Mouse (Mus musculus) heart, embryonic 14.5 days (tissue): ENCODE results near the gene Prr13. TPM values are rescaled to one million over a fixed set of nuclear protein-coding genes. Genes with fewer than 3 reads are reported as not detected.

Source experiments
- ATAC-seq: fragments of 200-750 bp; cut with Nextera tagmentation; 2 replicates; pipeline ENCODE4 v1.8.0; 2017; ENCODE audit warnings: low read depth, moderate TSS enrichment; ENCODE audit not compliant: insufficient number of reproducible peaks, insufficient read depth, low FRiP score
- H3K27ac ChIP-seq, 2 experiments: fragments of 200-500 bp in 1 of 2; fragments of 300-500 bp in 1 of 2; sonication (generic) in 1 of 2; replicated peaks in 1 of 2; 2 replicates each; pipeline ENCODE4 v1.5.1; 2012 to 2014; ENCODE audit warnings: low read depth in 2 of 2, low read length in 2 of 2, control low read depth in 1 of 2, mild to moderate bottlenecking in 1 of 2, mixed read lengths in 1 of 2; ENCODE audit not compliant: control insufficient read depth in 1 of 2, insufficient read depth in 1 of 2
- H3K27me3 ChIP-seq: fragments of 300-500 bp; sonication (generic); 2 replicates; pipeline ENCODE4 v1.6.1; 2014; ENCODE audit warnings: mild to moderate bottlenecking, low read length, control low read depth; ENCODE audit not compliant: control insufficient read depth, insufficient read depth
- H3K36me3 ChIP-seq: fragments of 300-500 bp; sonication (generic); 2 replicates; pipeline ENCODE4 v1.6.1; 2014; ENCODE audit warnings: mild to moderate bottlenecking, control low read depth, low read length, mixed read lengths; ENCODE audit not compliant: control insufficient read depth, insufficient read depth
- H3K4me1 ChIP-seq, 2 experiments: fragments of 200-500 bp in 1 of 2; fragments of 300-500 bp in 1 of 2; sonication (generic) in 1 of 2; 2 replicates each; pipeline ENCODE4 v1.6.1; 2012 to 2014; ENCODE audit warnings: low read length in 2 of 2, control low read depth in 1 of 2, mixed read lengths in 1 of 2; ENCODE audit not compliant: control insufficient read depth in 2 of 2, insufficient read depth in 2 of 2
- H3K4me2 ChIP-seq: fragments of 300-500 bp; sonication (generic); 2 replicates; pipeline ENCODE4 v1.6.1; 2014; ENCODE audit warnings: mild to moderate bottlenecking, low read length
- H3K4me3 ChIP-seq, 2 experiments: fragments of 200-500 bp in 1 of 2; fragments of 300-500 bp in 1 of 2; sonication (generic) in 1 of 2; 2 replicates each; pipeline ENCODE4 v1.5.1; 2012 to 2014; ENCODE audit warnings: low read length in 2 of 2, mild to moderate bottlenecking in 2 of 2, control low read depth in 1 of 2, low read depth in 1 of 2, moderate library complexity in 1 of 2; ENCODE audit not compliant: control insufficient read depth in 1 of 2, insufficient read depth in 1 of 2
- H3K9ac ChIP-seq: fragments of 300-500 bp; sonication (generic); 2 replicates; pipeline ENCODE4 v1.6.1; 2014; ENCODE audit warnings: mild to moderate bottlenecking, low read length
- H3K9me3 ChIP-seq: fragments of 300-500 bp; sonication (generic); 2 replicates; pipeline ENCODE4 v1.6.1; 2016; ENCODE audit warnings: low read length, control low read depth; ENCODE audit not compliant: control insufficient read depth
- WGBS: fragments of 180-500 bp; shearing (Covaris S2); extraction: QIAGEN DNeasy Blood & Tissue Kit; methylation state at CpG from one replicate; pipeline ENCODE4 v1.1.7; 2014; 5-methylcytosine and 5-hydroxymethylcytosine counted together
- polyA plus RNA-seq: library from polyadenylated mRNA; unstranded; fragments of >200 nt; fragmentation: Nextera tagmentation; extraction: Ambion mirVana; gene quantifications from 2 replicates; pipeline ENCODE4 v1.2.1, GENCODE M21; 2014

The Prr13 gene
- 108 and 114 TPM in 2 replicates for polyA plus RNA-seq

DNA sequence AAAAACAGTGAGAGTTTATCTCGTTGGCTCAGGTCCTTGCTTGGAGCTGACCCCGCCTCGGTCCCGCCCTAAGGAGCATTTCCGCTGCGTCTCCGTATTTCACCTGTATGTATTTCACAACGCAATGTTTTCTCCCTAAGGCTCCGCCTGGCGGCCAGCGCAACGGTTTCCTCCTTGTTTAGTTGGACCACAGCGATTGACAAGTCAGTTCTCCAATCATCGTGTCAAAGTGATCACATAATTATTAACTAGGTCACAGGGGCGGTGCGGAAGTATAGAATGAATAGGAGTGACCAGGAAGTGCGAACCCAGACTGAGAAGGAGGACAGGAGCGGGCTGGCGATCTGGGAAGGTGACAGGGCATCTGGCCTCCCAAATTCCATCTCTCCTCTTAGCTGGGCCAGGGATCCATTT, at the start of gene Prr13:
Prr13 (plus strand) TSS at position 125 of the 414 bp plus-strand sequence.
- H3K36me3 ChIP-seq: peaks cover 12% of the 10 kb centered on the region
- peak within 1 kb of the TSS; percentile 74 for H3K9ac ChIP-seq
- peak; percentile 76 for ATAC-seq
- H3K27me3 ChIP-seq: no peaks in the 10 kb centered on the region
- H3K4me1 ChIP-seq: peaks cover 9 to 28% of the 10 kb centered on the region in 2 experiments
- H3K9me3 ChIP-seq: no peaks in the 10 kb centered on the region
- peak within 1 kb of the TSS; percentile 37 to 56 for H3K4me3 ChIP-seq
- under 1% methylated on average over 19 of the region's 19 CpGs for WGBS
- H3K4me2 ChIP-seq: peak within 1 kb of the TSS; percentile 77
- peak within 1 kb of the TSS in 1 of 2 experiments; percentile 70; a peak in 3 of 4 replicates for H3K27ac ChIP-seq

DNA sequence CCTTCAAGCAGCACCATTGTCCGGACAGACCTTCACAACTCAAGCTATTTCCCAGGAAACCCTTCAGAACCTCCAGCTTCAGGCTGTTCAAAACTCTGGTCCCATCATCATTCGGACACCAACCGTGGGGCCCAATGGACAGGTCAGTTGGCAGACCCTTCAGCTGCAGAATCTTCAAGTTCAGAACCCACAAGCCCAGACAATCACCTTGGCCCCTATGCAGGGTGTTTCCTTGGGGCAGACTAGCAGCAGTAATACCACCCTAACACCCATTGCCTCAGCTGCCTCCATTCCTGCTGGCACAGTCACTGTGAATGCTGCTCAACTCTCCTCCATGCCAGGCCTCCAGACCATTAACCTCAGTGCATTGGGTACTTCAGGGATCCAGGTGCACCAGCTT, 49.5 kb upstream of the Prr13 start:
- Histone ChIP-seq H3K4me2 (0 out of 2 replicates have a peak overlapping the region, but pooled peaks have one; percentile 9), H3K4me3 (no peak overlapping the region), H3K9me3 (no peaks in the 10 kb centered on the region), H3K4me1 (peaks cover 0 to 28% of the 10 kb centered on the region in 2 experiments; a peak in 3 of 4 replicates), H3K27ac (no peak overlapping the region), H3K9ac (peak overlapping the region; percentile 27; the same call in 1 of the 2 replicates), H3K27me3 (no peaks in the 10 kb centered on the region), H3K36me3 (peaks cover 65% of the 10 kb centered on the region)
- ATAC-seq: no peak
- WGBS: 92% methylated on average over 3 of the region's 3 CpGs

DNA sequence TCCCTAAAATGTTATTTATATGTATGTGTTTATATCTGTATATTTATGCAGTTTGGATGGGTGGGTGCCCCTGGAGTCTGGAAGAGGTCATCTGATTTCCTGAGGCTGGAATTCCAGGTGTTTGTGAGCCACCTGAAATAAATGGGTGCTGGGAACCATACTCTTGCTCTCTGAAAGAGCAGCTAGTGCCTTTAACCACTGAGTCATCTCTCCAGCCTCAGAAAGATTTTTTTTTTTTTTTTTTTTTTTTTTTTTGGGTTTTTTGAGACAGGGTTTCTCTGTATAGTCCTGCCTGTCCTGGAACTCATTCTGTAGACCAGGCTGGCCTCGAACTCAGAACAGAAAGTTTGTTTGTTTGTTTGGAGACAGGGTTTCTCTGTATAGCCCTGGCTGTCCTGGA, 47.8 kb upstream of the Prr13 start:
- Histone ChIP-seq H3K9me3 (no peaks in the 10 kb centered on the region), H3K4me3 (no peak overlapping the region), H3K36me3 (peaks cover 71% of the 10 kb centered on the region), H3K4me1 (peaks cover 0 to 24% of the 10 kb centered on the region in 2 experiments; a peak in 3 of 4 replicates), H3K27me3 (no peaks in the 10 kb centered on the region), H3K4me2 (0 out of 2 replicates have a peak overlapping the region, but pooled peaks have one; percentile 16), H3K9ac (no peak overlapping the region), H3K27ac (no peak overlapping the region)
- WGBS: 90% methylated on average over 1 of the region's 1 CpGs
- no peak for ATAC-seq

DNA sequence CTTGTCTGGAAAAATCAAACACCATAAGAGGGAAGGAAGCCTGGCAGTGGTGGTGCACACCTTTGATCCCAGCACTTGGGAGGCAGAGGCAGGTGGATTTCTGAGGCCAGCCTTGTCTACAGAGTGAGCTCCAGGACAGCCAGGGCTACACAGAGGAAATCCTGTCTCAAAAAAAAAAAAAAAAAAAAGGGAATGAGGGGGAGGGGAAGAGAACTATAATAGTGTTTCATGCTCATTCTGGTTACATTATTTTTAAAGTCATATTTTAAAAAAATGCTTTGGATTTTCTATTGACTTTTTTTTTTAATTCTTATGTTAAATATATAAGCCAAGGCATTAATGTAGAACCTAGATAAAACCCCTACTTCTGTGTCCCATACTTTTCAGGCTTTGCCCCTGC, 45.1 kb upstream of the Prr13 start:
- H3K4me2 ChIP-seq: no peak overlapping the region
- H3K4me1 ChIP-seq: peaks cover 0 to 10% of the 10 kb centered on the region in 2 experiments; a peak in 3 of 4 replicates
- no peak for ATAC-seq
- no peaks in the 10 kb centered on the region for H3K27me3 ChIP-seq
- peaks cover 70% of the 10 kb centered on the region for H3K36me3 ChIP-seq
- H3K9me3 ChIP-seq: no peaks in the 10 kb centered on the region
- no peak overlapping the region for H3K4me3 ChIP-seq
- H3K9ac ChIP-seq: no peak overlapping the region
- no peak overlapping the region for H3K27ac ChIP-seq

DNA sequence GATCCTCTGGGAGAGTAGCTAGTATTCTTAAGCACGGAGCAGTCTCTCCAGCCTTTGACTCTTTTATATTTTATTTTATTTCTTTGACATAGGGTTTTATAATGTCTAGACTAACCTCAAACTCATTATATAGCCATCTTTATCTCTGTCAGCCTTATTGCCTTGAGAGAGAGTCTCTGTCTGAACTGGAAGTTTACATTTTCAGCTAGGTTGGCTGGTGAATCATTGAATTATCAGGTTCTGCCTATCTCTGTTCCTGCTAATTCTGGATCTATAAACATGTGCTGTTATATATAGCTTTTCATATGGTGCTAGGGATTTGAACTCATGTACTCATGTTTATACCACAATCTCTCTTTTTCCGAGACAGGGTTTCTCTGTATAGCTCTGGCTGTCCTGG, 41.3 kb upstream of the Prr13 start:
- no peak overlapping the region for H3K4me3 ChIP-seq
- H3K27me3 ChIP-seq: no peaks in the 10 kb centered on the region
- H3K36me3 ChIP-seq: peaks cover 52% of the 10 kb centered on the region
- H3K27ac ChIP-seq: no peak overlapping the region
- H3K9me3 ChIP-seq: no peaks in the 10 kb centered on the region
- 90% methylated on average over 2 of the region's 2 CpGs for WGBS
- H3K4me1 ChIP-seq: peaks cover 0 to 4% of the 10 kb centered on the region in 2 experiments; a peak in 1 of 4 replicates
- ATAC-seq: no peak
- H3K9ac ChIP-seq: no peak overlapping the region
- no peak overlapping the region for H3K4me2 ChIP-seq

DNA sequence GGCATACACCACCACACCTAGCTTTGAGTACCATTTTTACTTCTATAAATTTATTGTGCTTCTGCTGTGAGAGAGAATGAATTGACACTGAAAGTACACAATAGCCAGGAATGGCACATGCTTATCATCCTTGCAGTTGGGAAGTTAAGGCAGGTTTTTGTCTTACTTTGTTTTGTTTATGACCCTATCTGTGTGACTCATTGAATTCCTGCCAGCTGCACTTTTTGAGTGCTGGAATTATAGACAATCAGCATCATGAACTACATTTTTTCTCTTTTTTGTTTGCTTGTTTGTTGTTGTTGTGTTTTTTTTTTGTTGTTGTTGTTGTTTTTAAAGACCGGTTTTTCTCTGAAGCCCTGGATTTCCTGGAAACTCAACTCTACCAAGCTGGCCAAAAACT, 37.8 kb upstream of the Prr13 start:
- ATAC-seq: no peak
- Histone ChIP-seq H3K36me3 (peaks cover 44% of the 10 kb centered on the region), H3K27me3 (no peaks in the 10 kb centered on the region), H3K9ac (no peak overlapping the region), H3K4me2 (no peak overlapping the region), H3K4me3 (no peak overlapping the region), H3K27ac (0 out of 4 replicates have a peak overlapping the region, but pooled peaks of 1 of the 2 experiments have one; percentile 19), H3K9me3 (no peaks in the 10 kb centered on the region), H3K4me1 (0 out of 4 replicates have a peak, but pooled peaks cover 0 to 4% of the 10 kb centered on the region in 2 experiments)
- 41% methylated on average over 1 of the region's 1 CpGs for WGBS

DNA sequence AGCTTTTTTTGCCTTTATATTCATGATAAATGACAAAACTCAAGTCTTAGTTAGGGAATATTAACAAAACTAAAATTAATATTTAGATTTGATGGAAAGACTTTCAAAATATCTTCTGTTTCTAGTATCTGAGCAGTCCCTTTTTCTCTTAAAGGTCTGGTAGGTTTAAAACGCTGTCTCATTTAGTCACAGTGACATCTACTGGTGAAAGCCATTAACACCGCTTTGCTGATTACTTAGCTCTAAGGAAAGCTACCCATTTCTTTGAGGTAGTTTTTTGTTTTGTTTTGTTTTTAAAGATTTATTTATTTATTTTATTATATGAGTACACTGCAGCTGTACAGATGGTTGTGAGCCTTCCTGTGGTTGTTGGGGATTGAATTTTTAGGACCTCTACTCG, 37.4 kb upstream of the Prr13 start:
- Histone ChIP-seq H3K9me3 (no peaks in the 10 kb centered on the region), H3K9ac (no peak overlapping the region), H3K27me3 (no peaks in the 10 kb centered on the region), H3K27ac (no peak overlapping the region), H3K36me3 (peaks cover 48% of the 10 kb centered on the region), H3K4me3 (no peak overlapping the region), H3K4me1 (0 out of 4 replicates have a peak, but pooled peaks cover 0 to 4% of the 10 kb centered on the region in 2 experiments), H3K4me2 (no peak overlapping the region)
- 48% methylated on average over 3 of the region's 3 CpGs for WGBS
- ATAC-seq: no peak
